18 mouse cellular contexts compared by ENCODE assay signal in genomic region chr8:120591587-120592292, GRCm38 (mm10). TPM values are rescaled to one million over a fixed set of nuclear protein-coding genes. Genes with fewer than 3 reads are reported as not detected.
DNase-seq lines count a peak whose midpoint lies in the region; ATAC-seq lines count a peak whose summit lies in the region.
"Had no signal": no experiment of that assay in that cellular context is flagged by ENCODE, and none has a peak within 500 bp of the region (broad histone marks: within the 10 kb centered on the region; RNA-seq: fewer than 3 reads in every experiment).

No protein-coding gene starts in this region.

- H3K9me3 ChIP-seq in heart, embryonic 12.5 days (replicated peaks): no peaks in the 10 kb centered on the region; the same call in 1 of the 2 replicates
- no peaks in the 10 kb centered on the region for H3K9me3 ChIP-seq in stomach, embryonic 16.5 days (replicated peaks; ENCODE audit: control insufficient read depth, low read length)
- H3K9me3 ChIP-seq: midbrain, embryonic 15.5 days had no signal

- H3K27me3 ChIP-seq in heart, embryonic 12.5 days (replicated peaks): no peaks in the 10 kb centered on the region
- no peaks in the 10 kb centered on the region for H3K27me3 ChIP-seq in stomach, embryonic 16.5 days (ENCODE audit: control insufficient read depth, insufficient read depth, low read length)
- H3K27me3 ChIP-seq: midbrain, embryonic 15.5 days had no signal

- WGBS in heart, embryonic 12.5 days: 74% methylated on average over 10 of the region's 10 CpGs
- WGBS in stomach, embryonic 16.5 days: 45% methylated on average over 10 of the region's 10 CpGs

- peaks cover 6% of the 10 kb centered on the region for H3K36me3 ChIP-seq in heart, embryonic 12.5 days
- H3K36me3 ChIP-seq in stomach, embryonic 16.5 days (ENCODE audit: control insufficient read depth, insufficient read depth, low read length): no peaks in the 10 kb centered on the region
- H3K36me3 ChIP-seq: midbrain, embryonic 15.5 days had no signal

- peak; percentile 81 to 85 for DNase-seq in cerebellum, postnatal 14 days
- no peak for DNase-seq in cerebellum, postnatal 4 days (ENCODE audit: low spot score in 2 of 2)
- DNase-seq in heart, adult 8-10 months (ENCODE audit: low spot score): no peak
- DNase-seq in lung, postnatal 36 days: peak; percentile 49
- DNase-seq in lung, postnatal 10 days: no peak
- no peak for DNase-seq in gastrocnemius, postnatal 36 days
- DNase-seq: cerebellum, adult 9-10 months; gastrocnemius, postnatal 25 days; heart, postnatal 4 days; kidney, adult 11 months; kidney, postnatal 14 days; thymus, adult 2 months had no signal

- ATAC-seq in heart, embryonic 12.5 days (ENCODE audit: insufficient number of reproducible peaks, low FRiP score): no peak
- ATAC-seq in stomach, embryonic 16.5 days (ENCODE audit: insufficient read depth, low FRiP score): no peak
- ATAC-seq: hindbrain, postnatal 0 days; midbrain, embryonic 15.5 days had no signal

- H3K4me1 ChIP-seq in heart, embryonic 12.5 days (replicated peaks): peaks cover 32% of the 10 kb centered on the region
- peaks cover 11% of the 10 kb centered on the region for H3K4me1 ChIP-seq in stomach, embryonic 16.5 days (ENCODE audit: control insufficient read depth, insufficient read depth, low read length)

- intact Hi-C loops in gastrocnemius, postnatal 36 days (cut with DNase I): no loop called here

- H3K4me2 ChIP-seq in heart, embryonic 12.5 days: no peak overlapping the region
- no peak overlapping the region for H3K4me2 ChIP-seq in stomach, embryonic 16.5 days (ENCODE audit: low read depth, low read length)
- H3K4me2 ChIP-seq: midbrain, embryonic 15.5 days had no signal

- H3K27ac ChIP-seq in heart, embryonic 12.5 days (ENCODE audit: poor library complexity, severe bottlenecking): no peak overlapping the region
- H3K27ac ChIP-seq in stomach, embryonic 16.5 days (ENCODE audit: low read length): peak overlapping the region; percentile 15; the same call in 1 of the 2 replicates
- H3K27ac ChIP-seq: hindbrain, postnatal 0 days; midbrain, embryonic 15.5 days had no signal

- H3K4me3 ChIP-seq in heart, embryonic 12.5 days: no peak overlapping the region
- H3K4me3 ChIP-seq in stomach, embryonic 16.5 days (replicated peaks; ENCODE audit: low read length): no peak overlapping the region
- H3K4me3 ChIP-seq: erythroblast, embryonic 14.5 days; midbrain, embryonic 15.5 days had no signal

- 0 out of 2 replicates have a peak overlapping the region, but pooled peaks have one; percentile 15 for H3K9ac ChIP-seq in heart, embryonic 12.5 days
- H3K9ac ChIP-seq in stomach, embryonic 16.5 days (ENCODE audit: low read length): no peak overlapping the region
- H3K9ac ChIP-seq: midbrain, embryonic 15.5 days had no signal

RNA-seq across cellular contexts. Expression of gene Gins2, which starts 2.6 kb away (rescaled TPM):
- polyA plus RNA-seq in heart, embryonic 12.5 days (2016; fragmentation: Nextera tagmentation; extraction: Ambion mirVana): 63.4 and 66.8 TPM in 2 replicates
- 1 to 10 TPM in 3 of 4 experiments, under 1 TPM in 1; 0.98 to 1.7 (median 1.7) TPM for total RNA-seq in heart, adult 8-10 months (2022)
- polyA plus RNA-seq in stomach, embryonic 16.5 days (2015; fragmentation: Nextera tagmentation; extraction: Ambion mirVana): 76.4 and 76.5 TPM in 2 replicates
- under 1 TPM; 0.66 to 0.94 TPM for total RNA-seq in gastrocnemius, postnatal 36 days (2021)

RNA-seq across cellular contexts. Expression of gene 1190005I06Rik, which starts 55.7 kb away (rescaled TPM):
- polyA plus RNA-seq in heart, embryonic 12.5 days (2016; fragmentation: Nextera tagmentation; extraction: Ambion mirVana): 3.5 and 6.7 TPM in 2 replicates
- 1 to 10 TPM; 3.0 to 5.7 (median 4.3) TPM for total RNA-seq in heart, adult 8-10 months (2022)
- 3.4 TPM in 2 replicates for polyA plus RNA-seq in stomach, embryonic 16.5 days (2015; fragmentation: Nextera tagmentation; extraction: Ambion mirVana)
- 1 to 10 TPM in 1 of 2 experiments, under 1 TPM in 1; 0.84 to 1.5 TPM for total RNA-seq in gastrocnemius, postnatal 36 days (2021)
- total RNA-seq: neutrophil, adult 5-6 weeks had no signal

Comparison
In these comparisons a context has a peak if more than half of its experiments do, and no peak if none do; other contexts are left out.
1. DNase-seq: peak in cerebellum, postnatal 14 days (2 of 2) and lung, postnatal 36 days (single experiment); none in cerebellum, postnatal 4 days (0 of 2), heart, adult 8-10 months (single experiment), lung, postnatal 10 days (single experiment) and gastrocnemius, postnatal 36 days (0 of 2).